Mouse (Mus musculus) midbrain, embryonic 16.5 days (tissue): ENCODE measurements around the gene N4bp2l2. TPM values are rescaled to one million over a fixed set of nuclear protein-coding genes. Genes with fewer than 3 reads are reported as not detected.
"Not testable (repeated sequence)": the region's sequence is repeated elsewhere in the genome, so short reads cannot be mapped to it uniquely, and the experiment has no call there.

Experiments used
- ATAC-seq: fragments of 200-750 bp; cut with Nextera tagmentation; 2 replicates; pipeline ENCODE4 v1.8.0; 2017; ENCODE audit warnings: moderate TSS enrichment
- H3K27ac ChIP-seq: fragments of 300-500 bp; sonication (generic); 2 replicates; pipeline ENCODE4 v1.5.1; 2014; ENCODE audit warnings: mild to moderate bottlenecking, low read length, mixed read lengths
- H3K27me3 ChIP-seq: fragments of 300-500 bp; sonication (generic); 2 replicates; pipeline ENCODE4 v1.6.1; 2014; ENCODE audit warnings: low read depth, low read length, mixed read lengths; ENCODE audit not compliant: control insufficient read depth, insufficient read depth
- H3K36me3 ChIP-seq: fragments of 300-500 bp; sonication (generic); 2 replicates; pipeline ENCODE4 v1.6.1; 2014; ENCODE audit warnings: mild to moderate bottlenecking, low read length, moderate library complexity, mixed read lengths; ENCODE audit not compliant: control insufficient read depth, insufficient read depth
- H3K4me1 ChIP-seq: fragments of 300-500 bp; sonication (generic); 2 replicates; pipeline ENCODE4 v1.6.1; 2014; ENCODE audit warnings: mild to moderate bottlenecking, low read length, mixed read lengths; ENCODE audit not compliant: control insufficient read depth, insufficient read depth
- H3K4me2 ChIP-seq: fragments of 300-500 bp; sonication (generic); 2 replicates; pipeline ENCODE4 v1.6.1; 2014; ENCODE audit warnings: mild to moderate bottlenecking, low read length, mixed read lengths
- H3K4me3 ChIP-seq: fragments of 300-500 bp; sonication (generic); 2 replicates; pipeline ENCODE4 v1.5.1; 2014; ENCODE audit warnings: low read depth, mild to moderate bottlenecking, low read length, moderate library complexity, mixed read lengths
- H3K9ac ChIP-seq: fragments of 300-500 bp; sonication (generic); 2 replicates; pipeline ENCODE4 v1.6.1; 2014; ENCODE audit warnings: low read depth, low read length, mixed read lengths
- H3K9me3 ChIP-seq: fragments of 300-500 bp; sonication (generic); replicated peaks from 2 replicates; pipeline ENCODE4 v1.6.1; 2014; ENCODE audit warnings: mild to moderate bottlenecking, low read length, mixed read lengths; ENCODE audit not compliant: control insufficient read depth, poor library complexity, severe bottlenecking
- WGBS: fragments of 180-500 bp; shearing (Covaris S2); extraction: QIAGEN DNeasy Blood & Tissue Kit; methylation state at CpG from one replicate; pipeline ENCODE4 v1.1.7; 2014; 5-methylcytosine and 5-hydroxymethylcytosine counted together
- polyA plus RNA-seq: library from polyadenylated mRNA; unstranded; fragments of >200 nt; fragmentation: Nextera tagmentation; extraction: Ambion mirVana; gene quantifications from 2 replicates; pipeline ENCODE4 v1.2.1, GENCODE M21; 2015

Gene N4bp2l2
- polyA plus RNA-seq, 1 experiment from 2014 or later, result 25.7 TPM

GRCm38 (mm10) chr5:150660296-150660695, 5.7 kb downstream of the N4bp2l2 start:
- H3K27ac ChIP-seq, H3K4me3 ChIP-seq, H3K36me3 ChIP-seq, H3K9ac ChIP-seq, H3K4me2 ChIP-seq, H3K27me3 ChIP-seq, ATAC-seq, H3K9me3 ChIP-seq: not testable (repeated sequence)
- WGBS, result 92% methylated on average over 3 of the region's 3 CpGs
- peaks cover 40% of the 10 kb centered on the region for H3K4me1 ChIP-seq

GRCm38 (mm10) chr5:150659425-150659824, 6.6 kb downstream of the N4bp2l2 start:
- WGBS, result 95% methylated on average over 6 of the region's 6 CpGs

GRCm38 (mm10) chr5:150654548-150654947, 11.4 kb downstream of the N4bp2l2 start:
- H3K36me3 ChIP-seq, result no peaks in the 10 kb centered on the region; the same call in 1 of the 2 replicates
- H3K4me3 ChIP-seq, result no peak overlapping the region
- H3K27ac ChIP-seq, result no peak overlapping the region
- no peak overlapping the region for H3K9ac ChIP-seq
- H3K4me1 ChIP-seq, result peaks cover 21% of the 10 kb centered on the region
- no peaks in the 10 kb centered on the region for H3K27me3 ChIP-seq
- H3K9me3 ChIP-seq, result no peaks in the 10 kb centered on the region
- no peak overlapping the region for H3K4me2 ChIP-seq
- ATAC-seq, result no peak

More at GRCm38 (mm10) chr5:150659425-150659824, 6.6 kb downstream of the N4bp2l2 start:
- H3K36me3 ChIP-seq, H3K27ac ChIP-seq, H3K4me2 ChIP-seq, H3K27me3 ChIP-seq, H3K9ac ChIP-seq, H3K9me3 ChIP-seq, ATAC-seq, H3K4me3 ChIP-seq: not testable (repeated sequence)
- peaks cover 45% of the 10 kb centered on the region for H3K4me1 ChIP-seq

- peaks cover 13% of the 10 kb centered on the region for H3K4me1 ChIP-seq
- no peaks in the 10 kb centered on the region for H3K27me3 ChIP-seq
- no peak overlapping the region for H3K4me3 ChIP-seq
- H3K27ac ChIP-seq, result no peak overlapping the region
- no peaks in the 10 kb centered on the region; the same call in 1 of the 2 replicates for H3K36me3 ChIP-seq
- WGBS, result 89% methylated on average over 2 of the region's 2 CpGs
- H3K9me3 ChIP-seq, result no peaks in the 10 kb centered on the region
- H3K9ac ChIP-seq, result no peak overlapping the region
- H3K4me2 ChIP-seq, result no peak overlapping the region
- ATAC-seq, result no peak
Observed at GRCm38 (mm10) chr5:150652578-150652977, 13.4 kb downstream of the N4bp2l2 start.

GRCm38 (mm10) chr5:150644926-150645325, 21.1 kb downstream of the N4bp2l2 start:
- H3K4me2 ChIP-seq, result no peak overlapping the region
- H3K36me3 ChIP-seq, result peaks cover 3% of the 10 kb centered on the region; the same call in 1 of the 2 replicates
- no peaks in the 10 kb centered on the region for H3K9me3 ChIP-seq
- no peaks in the 10 kb centered on the region for H3K4me1 ChIP-seq
- H3K4me3 ChIP-seq, result no peak overlapping the region
- H3K27ac ChIP-seq, result no peak overlapping the region
- H3K9ac ChIP-seq, result no peak overlapping the region
- 97% methylated on average over 4 of the region's 4 CpGs for WGBS
- ATAC-seq, result no peak
- no peaks in the 10 kb centered on the region for H3K27me3 ChIP-seq

GRCm38 (mm10) chr5:150643390-150643789, 22.6 kb downstream of the N4bp2l2 start:
- H3K9me3 ChIP-seq, H3K27ac ChIP-seq, H3K4me1 ChIP-seq, H3K4me3 ChIP-seq, ATAC-seq, H3K36me3 ChIP-seq, H3K9ac ChIP-seq, H3K27me3 ChIP-seq, H3K4me2 ChIP-seq: not testable (repeated sequence)
- 94% methylated on average over 4 of the region's 4 CpGs for WGBS

GRCm38 (mm10) chr5:150641440-150641839, 24.5 kb downstream of the N4bp2l2 start:
- ATAC-seq, result no peak
- Histone ChIP-seq H3K27ac (no peak overlapping the region), H3K9me3 (no peaks in the 10 kb centered on the region), H3K4me3 (no peak overlapping the region), H3K9ac (no peak overlapping the region), H3K4me1 (no peaks in the 10 kb centered on the region), H3K4me2 (no peak overlapping the region), H3K27me3 (no peaks in the 10 kb centered on the region), H3K36me3 (peaks cover 6% of the 10 kb centered on the region; the same call in 1 of the 2 replicates)
- WGBS, result 95% methylated on average over 3 of the region's 3 CpGs

GRCm38 (mm10) chr5:150629692-150630091, 36.3 kb downstream of the N4bp2l2 start:
- Histone ChIP-seq H3K4me1 (no peaks in the 10 kb centered on the region), H3K27me3 (no peaks in the 10 kb centered on the region), H3K4me2 (no peak overlapping the region), H3K9ac (no peak overlapping the region), H3K27ac (no peak overlapping the region), H3K9me3 (no peaks in the 10 kb centered on the region), H3K4me3 (no peak overlapping the region), H3K36me3 (no peaks in the 10 kb centered on the region; the same call in 1 of the 2 replicates)
- no peak for ATAC-seq
- 94% methylated on average over 2 of the region's 2 CpGs for WGBS

GRCm38 (mm10) chr5:150629272-150629671, 36.7 kb downstream of the N4bp2l2 start:
- Histone ChIP-seq H3K9ac (no peak overlapping the region), H3K27ac (no peak overlapping the region), H3K9me3 (no peaks in the 10 kb centered on the region), H3K4me2 (no peak overlapping the region), H3K4me1 (no peaks in the 10 kb centered on the region), H3K27me3 (no peaks in the 10 kb centered on the region), H3K4me3 (no peak overlapping the region), H3K36me3 (no peaks in the 10 kb centered on the region; the same call in 1 of the 2 replicates)
- 100% methylated on average over 1 of the region's 1 CpGs for WGBS
- ATAC-seq, result no peak
